Mouse (Mus musculus) heart, postnatal 0 days (tissue): ENCODE data around the gene Ankrd44. TPM values are rescaled to one million over a fixed set of nuclear protein-coding genes. Genes with fewer than 3 reads are reported as not detected.

Experiments
- ATAC-seq: fragments of 200-750 bp; cut with Nextera tagmentation; 2 replicates; pipeline ENCODE4 v1.8.0; 2017; ENCODE audit warnings: low read depth, moderate number of reproducible peaks, moderate library complexity; ENCODE audit not compliant: insufficient read depth
- DNase-seq: peaks from one replicate; pipeline ENCODE4 v3.0.0-alpha.2; 2016; ENCODE audit warnings: low spot score
- H3K27ac ChIP-seq: fragments of 300-500 bp; sonication (generic); 2 replicates; pipeline ENCODE4 v1.5.1; 2014; ENCODE audit warnings: low read depth, mild to moderate bottlenecking
- H3K27me3 ChIP-seq: fragments of 300-500 bp; sonication (generic); 2 replicates; pipeline ENCODE4 v1.6.1; 2014; ENCODE audit warnings: low read length, mixed read lengths; ENCODE audit not compliant: control insufficient read depth, insufficient read depth
- H3K36me3 ChIP-seq: fragments of 300-500 bp; sonication (generic); replicated peaks from 2 replicates; pipeline ENCODE4 v1.6.1; 2014; ENCODE audit warnings: low read length, mixed read lengths; ENCODE audit not compliant: control insufficient read depth, insufficient read depth
- H3K4me1 ChIP-seq: fragments of 300-500 bp; sonication (generic); 2 replicates; pipeline ENCODE4 v1.6.1; 2014; ENCODE audit warnings: antibody characterized with exemption; ENCODE audit not compliant: control insufficient read depth, insufficient read depth
- H3K4me2 ChIP-seq: fragments of 300-500 bp; sonication (generic); 2 replicates; pipeline ENCODE4 v1.6.1; 2014; ENCODE audit warnings: low read depth, mild to moderate bottlenecking, low read length, moderate library complexity
- H3K4me3 ChIP-seq: fragments of 300-500 bp; sonication (generic); 2 replicates; pipeline ENCODE4 v1.5.1; 2014; ENCODE audit warnings: low read depth, low read length
- H3K9ac ChIP-seq: fragments of 300-500 bp; sonication (generic); replicated peaks from 2 replicates; pipeline ENCODE4 v1.6.1; 2014; ENCODE audit warnings: low read depth, low read length, mixed read lengths
- H3K9me3 ChIP-seq: fragments of 300-500 bp; sonication (generic); replicated peaks from 2 replicates; pipeline ENCODE4 v1.6.1; 2016; ENCODE audit warnings: low read length; ENCODE audit not compliant: control insufficient read depth
- CTCF ChIP-seq: IDR thresholded peaks from 2 replicates; pipeline ENCODE4 v1.5.1; 2016; ENCODE audit warnings: antibody characterized with exemption, control low read depth, low read depth
- EP300 ChIP-seq: IDR thresholded peaks from 2 replicates; pipeline ENCODE4 v1.6.1; 2016; ENCODE audit warnings: antibody characterized with exemption, low read depth
- WGBS: fragments of 180-500 bp; shearing (Covaris S2); extraction: QIAGEN DNeasy Blood & Tissue Kit; methylation state at CpG from one replicate; pipeline ENCODE4 v1.1.7; 2014; 5-methylcytosine and 5-hydroxymethylcytosine counted together
- polyA plus RNA-seq: library from polyadenylated mRNA; unstranded; fragments of >200 nt; fragmentation: Nextera tagmentation; extraction: Ambion mirVana; gene quantifications from 2 replicates; pipeline ENCODE4 v1.2.1, GENCODE M21; 2015
- total RNA-seq: library from RNA; depleted of rRNA; stranded (reverse); fragments of >200 nt; gene quantifications from 2 replicates; pipeline ENCODE4 v1.2.3, GENCODE M21; 2014; ENCODE audit warnings: low replicate concordance

Gene Ankrd44
- total and polyA plus RNA-seq, 2 experiments from 2014 or later = 3.3 to 9.6 TPM

DNA sequence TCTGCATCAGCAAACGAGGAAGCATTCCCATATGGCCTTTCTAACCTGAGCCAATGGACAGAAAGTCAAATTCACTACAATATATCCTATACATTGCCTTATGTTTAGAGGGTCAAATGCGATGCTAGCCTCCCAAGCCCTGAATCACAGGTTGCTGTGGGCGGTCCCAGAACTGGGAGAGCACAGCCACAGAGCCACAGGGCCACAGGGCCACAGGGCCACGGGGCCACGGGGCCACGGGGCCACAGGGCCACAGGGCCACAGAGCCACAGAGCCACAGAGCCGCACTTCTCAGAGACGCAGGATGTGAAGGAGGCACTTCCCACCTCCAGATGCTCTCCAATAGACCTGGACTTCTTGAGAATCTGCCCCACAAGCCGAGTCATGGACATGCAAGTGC lies 121.8 kb downstream of the Ankrd44 start:
- H3K9me3 ChIP-seq = no peaks in the 10 kb centered on the region
- H3K4me1 ChIP-seq = no peaks in the 10 kb centered on the region
- H3K27me3 ChIP-seq = no peaks in the 10 kb centered on the region
- DNase-seq (no peak), ATAC-seq (no peak)
- no peak overlapping the region for H3K4me3 ChIP-seq
- no peaks in the 10 kb centered on the region for H3K36me3 ChIP-seq
- no peak overlapping the region for H3K4me2 ChIP-seq
- H3K27ac ChIP-seq = no peak overlapping the region
- TF ChIP-seq CTCF (no peak), EP300 (no peak)
- H3K9ac ChIP-seq = no peak overlapping the region
- WGBS = 91% methylated on average over 9 of the region's 9 CpGs

DNA sequence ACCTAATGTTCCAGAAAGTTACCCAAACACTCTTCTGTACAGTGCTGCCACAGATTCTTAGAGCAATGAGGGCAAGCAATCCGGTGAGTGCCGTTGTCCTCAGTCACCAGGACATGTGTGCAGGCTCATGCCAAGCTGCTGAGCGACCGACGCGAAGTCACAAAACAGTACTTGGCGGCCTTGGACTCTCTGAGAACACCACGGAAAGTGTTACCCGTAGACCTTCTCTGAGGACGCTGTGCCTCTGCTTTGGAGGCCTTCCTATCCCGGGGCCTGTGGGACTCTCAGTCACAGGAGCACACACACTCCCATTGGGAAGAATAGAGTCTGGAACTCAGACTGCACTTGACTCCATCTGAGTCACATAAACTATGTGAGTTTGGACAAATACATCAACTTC lies 123.5 kb downstream of the Ankrd44 start:
- Histone ChIP-seq H3K4me2 (no peak overlapping the region), H3K36me3 (no peaks in the 10 kb centered on the region), H3K4me1 (no peaks in the 10 kb centered on the region), H3K9me3 (no peaks in the 10 kb centered on the region), H3K4me3 (no peak overlapping the region), H3K27me3 (no peaks in the 10 kb centered on the region), H3K9ac (no peak overlapping the region), H3K27ac (no peak overlapping the region)
- no peak for ATAC-seq
- DNase-seq = no peak
- no peak for TF ChIP-seq EP300
- TF ChIP-seq CTCF = no peak
- 54% methylated on average over 11 of the region's 11 CpGs for WGBS

DNA sequence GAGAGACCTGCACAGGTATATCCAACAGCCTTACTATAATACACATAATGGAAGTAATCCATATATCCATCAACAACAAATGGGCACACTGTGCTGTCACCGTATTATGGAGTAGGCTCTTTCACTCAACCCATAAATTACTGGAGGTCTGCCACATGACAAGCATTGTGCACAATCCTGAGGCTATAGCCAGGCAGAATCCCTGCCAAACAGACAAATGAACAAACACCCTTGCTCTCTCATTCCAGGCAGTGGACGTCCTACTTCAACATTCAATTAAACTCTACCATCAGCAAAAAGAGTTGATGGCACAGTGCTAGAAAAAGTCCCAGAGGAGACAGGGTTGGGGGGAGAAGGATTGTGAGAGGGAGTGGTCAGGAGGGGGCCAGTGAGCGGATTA lies 124.9 kb downstream of the Ankrd44 start:
- H3K4me1 ChIP-seq = no peaks in the 10 kb centered on the region
- ATAC-seq (no peak), DNase-seq (no peak)
- no peak overlapping the region for H3K4me2 ChIP-seq
- H3K36me3 ChIP-seq = no peaks in the 10 kb centered on the region
- no peaks in the 10 kb centered on the region for H3K27me3 ChIP-seq
- H3K27ac ChIP-seq = no peak overlapping the region
- H3K9me3 ChIP-seq = no peaks in the 10 kb centered on the region
- no peak overlapping the region for H3K4me3 ChIP-seq
- WGBS = 79% methylated on average over 3 of the region's 3 CpGs
- TF ChIP-seq EP300 (no peak), CTCF (no peak)
- H3K9ac ChIP-seq = no peak overlapping the region

- Histone ChIP-seq H3K27me3 (no peaks in the 10 kb centered on the region), H3K9me3 (no peaks in the 10 kb centered on the region), H3K36me3 (no peaks in the 10 kb centered on the region), H3K27ac (no peak overlapping the region), H3K4me1 (no peaks in the 10 kb centered on the region), H3K9ac (no peak overlapping the region), H3K4me2 (no peak overlapping the region), H3K4me3 (no peak overlapping the region)
- WGBS = 74% methylated on average over 1 of the region's 1 CpGs
- ATAC-seq (no peak), DNase-seq (no peak)
- TF ChIP-seq CTCF = no peak
- no peak for TF ChIP-seq EP300
Observed at GRCm38 (mm10) chr1:54799421-54799820, 126.8 kb downstream of the Ankrd44 start.

GRCm38 (mm10) chr1:54798415-54798814 lies 127.8 kb downstream of the Ankrd44 start:
- Histone ChIP-seq H3K4me3 (no peak overlapping the region), H3K4me1 (no peaks in the 10 kb centered on the region), H3K4me2 (no peak overlapping the region), H3K9ac (no peak overlapping the region), H3K9me3 (no peaks in the 10 kb centered on the region), H3K36me3 (no peaks in the 10 kb centered on the region), H3K27me3 (no peaks in the 10 kb centered on the region), H3K27ac (no peak overlapping the region)
- DNase-seq = no peak
- ATAC-seq = no peak
- WGBS = 75% methylated on average over 3 of the region's 3 CpGs
- no peak for TF ChIP-seq CTCF
- TF ChIP-seq EP300 = no peak

DNA sequence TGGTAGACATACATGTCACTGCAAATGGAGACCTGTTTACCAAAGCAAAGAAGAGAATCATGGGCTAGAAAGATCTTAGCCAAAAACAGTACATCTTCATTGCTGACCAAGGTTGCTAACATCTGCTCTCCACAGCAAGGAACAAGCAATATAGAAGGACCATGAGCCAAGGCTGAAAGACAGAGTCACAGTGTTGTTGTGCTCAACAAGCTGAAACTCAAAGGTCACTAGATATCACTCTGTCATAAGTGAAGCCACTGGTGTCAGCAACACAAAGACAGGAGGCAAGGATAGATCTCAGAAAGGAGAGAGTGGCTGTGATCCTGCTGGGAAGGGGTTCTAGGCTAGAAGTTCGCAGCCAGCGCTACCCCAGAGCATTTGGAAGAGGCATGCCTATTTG lies 131.5 kb downstream of the Ankrd44 start:
- Histone ChIP-seq H3K36me3 (no peaks in the 10 kb centered on the region), H3K9ac (no peak overlapping the region), H3K27me3 (no peaks in the 10 kb centered on the region), H3K4me3 (no peak overlapping the region), H3K9me3 (no peaks in the 10 kb centered on the region), H3K4me1 (no peaks in the 10 kb centered on the region), H3K27ac (no peak overlapping the region), H3K4me2 (no peak overlapping the region)
- ATAC-seq = no peak
- TF ChIP-seq CTCF (no peak), EP300 (no peak)
- no peak for DNase-seq
- 95% methylated on average over 2 of the region's 2 CpGs for WGBS
